Mouse (Mus musculus) cortical plate, adult 2 months (tissue): ENCODE results near the gene Oaf.

ENCODE experiments used
- CTCF ChIP-seq: fragments of 200-500 bp; IDR thresholded peaks from 2 replicates; pipeline ENCODE4 v1.5.1; 2011; ENCODE audit warnings: mild to moderate bottlenecking, control low read depth, low read length; ENCODE audit not compliant: insufficient read depth; ENCODE audit errors: extremely low read depth
- POLR2A ChIP-seq: fragments of 200-500 bp; IDR thresholded peaks from 2 replicates; pipeline ENCODE4 v1.6.1; 2011; ENCODE audit warnings: mild to moderate bottlenecking, low read length, control low read depth; ENCODE audit not compliant: insufficient read depth; ENCODE audit errors: extremely low read depth

GRCm38 (mm10) chr9:43229962-43230361 lies 9.7 kb downstream of the Oaf start:
- TF ChIP-seq POLR2A, result no peak
- no peak for TF ChIP-seq CTCF
